Mouse (Mus musculus): ENCODE measurements at regions not wholly inside any gene's neighbourhood (a gene's known extent, or its start where the extent isn't known, plus 50 kb on each side); places are given as distances from the start of the nearest gene placed in this dataset.

DNA sequence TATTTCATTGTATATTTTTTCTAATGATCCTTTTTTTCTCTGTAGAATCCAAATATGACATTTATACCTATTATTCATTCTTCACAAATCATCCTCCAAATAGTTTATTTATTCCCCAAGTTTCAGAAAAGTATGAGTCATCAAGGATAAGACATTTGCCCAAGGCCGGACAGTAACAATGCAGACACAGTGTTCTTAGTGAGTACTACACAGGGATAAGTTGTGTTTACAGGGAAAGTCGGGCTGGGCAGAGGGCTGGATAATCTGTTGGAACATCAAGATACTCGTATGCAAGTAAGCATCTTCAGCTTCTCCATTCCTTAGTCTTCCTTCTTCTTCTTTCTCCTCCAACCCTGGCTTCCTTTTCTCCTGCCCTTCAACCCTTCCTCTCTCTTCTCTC, 500.9 kb upstream of the Got2 start:
- no peak for TF ChIP-seq CTCF (IDR thresholded peaks at IDR 0.05)
- TF ChIP-seq EP300 (IDR thresholded peaks at IDR 0.05) = no peak
